Mouse (Mus musculus): ENCODE data around the gene Ptpn5. TPM values are rescaled to one million over a fixed set of nuclear protein-coding genes. Genes with fewer than 3 reads are reported as not detected.

Ptpn5 gene
- polyA plus RNA-seq, 1 experiment = not detected

DNA sequence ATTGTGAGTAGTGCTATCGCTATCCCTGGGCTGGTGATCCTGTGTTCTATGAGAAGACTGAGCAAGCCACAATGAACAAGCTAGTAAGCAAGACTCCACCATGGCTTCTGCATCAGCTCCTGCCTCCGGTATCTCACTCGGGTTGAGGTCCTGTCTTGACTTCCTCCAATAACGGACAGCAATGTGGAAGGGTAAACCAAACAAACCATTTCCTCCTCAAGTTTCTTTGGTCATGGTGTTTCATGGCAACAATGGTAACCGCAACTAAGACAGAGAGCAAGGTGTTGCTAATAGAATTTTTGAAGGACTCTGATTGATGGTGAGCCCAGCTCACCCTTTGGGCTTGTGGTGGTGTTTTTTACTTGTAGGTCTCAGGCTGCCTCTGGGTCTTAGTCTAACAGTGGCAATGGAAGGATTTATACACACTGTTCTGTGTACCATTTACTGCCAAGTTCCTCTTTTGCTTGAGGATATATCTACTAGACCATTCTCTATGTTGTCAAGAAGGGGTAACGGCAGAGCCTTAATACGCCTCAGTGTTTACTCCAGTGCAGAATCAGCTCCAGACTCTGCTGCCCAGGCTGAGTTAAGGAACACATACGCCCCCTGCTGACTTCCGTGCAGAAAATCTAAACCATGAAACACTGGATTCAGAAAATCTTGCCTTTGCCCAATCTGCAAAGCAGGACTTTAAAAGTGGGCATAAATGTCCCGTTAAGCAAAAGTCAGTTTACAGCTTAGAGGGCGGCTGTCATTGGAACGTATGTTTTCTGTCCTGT lies 12.7 kb upstream of the Ptpn5 start:
- no peaks in the 10 kb centered on the region for H3K27me3 ChIP-seq (ENCODE audit: control insufficient read depth)
- H3K4me1 ChIP-seq (ENCODE audit: control insufficient read depth) = no peaks in the 10 kb centered on the region
- TF ChIP-seq GATA1 (IDR thresholded peaks at IDR 0.05; ENCODE audit: low read length) (no peak), TAL1 (IDR thresholded peaks at IDR 0.05; ENCODE audit: low read length) (no peak)
- H3K4me3 ChIP-seq (replicated peaks) = no peak overlapping the region
- no peaks in the 10 kb centered on the region for H3K36me3 ChIP-seq (ENCODE audit: control insufficient read depth)
- no peaks in the 10 kb centered on the region for H3K9me3 ChIP-seq (ENCODE audit: control insufficient read depth, low read length)

DNA sequence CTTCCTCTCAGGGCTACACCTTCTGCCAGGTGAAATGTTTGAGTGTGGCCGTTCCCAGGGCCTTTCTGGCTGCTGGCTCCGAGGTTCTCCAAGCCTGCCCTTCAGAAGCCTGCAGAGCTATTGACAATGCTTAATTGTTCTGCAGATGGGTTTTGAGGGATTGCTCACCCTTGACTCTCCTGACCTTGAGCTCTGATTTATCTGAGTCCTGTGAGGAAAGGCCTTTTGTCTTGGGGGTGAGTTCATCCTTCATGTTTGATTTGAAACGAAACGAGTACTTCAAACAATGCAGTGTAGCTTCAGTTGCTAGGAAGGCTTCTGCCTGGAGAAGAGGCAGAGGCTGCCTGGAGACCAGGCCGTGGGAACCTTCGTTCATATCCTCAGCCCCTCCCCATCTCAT lies 10.8 kb upstream of the Ptpn5 start:
- H3K27me3 ChIP-seq (ENCODE audit: control insufficient read depth) = no peaks in the 10 kb centered on the region
- no peaks in the 10 kb centered on the region for H3K4me1 ChIP-seq (ENCODE audit: control insufficient read depth)

DNA sequence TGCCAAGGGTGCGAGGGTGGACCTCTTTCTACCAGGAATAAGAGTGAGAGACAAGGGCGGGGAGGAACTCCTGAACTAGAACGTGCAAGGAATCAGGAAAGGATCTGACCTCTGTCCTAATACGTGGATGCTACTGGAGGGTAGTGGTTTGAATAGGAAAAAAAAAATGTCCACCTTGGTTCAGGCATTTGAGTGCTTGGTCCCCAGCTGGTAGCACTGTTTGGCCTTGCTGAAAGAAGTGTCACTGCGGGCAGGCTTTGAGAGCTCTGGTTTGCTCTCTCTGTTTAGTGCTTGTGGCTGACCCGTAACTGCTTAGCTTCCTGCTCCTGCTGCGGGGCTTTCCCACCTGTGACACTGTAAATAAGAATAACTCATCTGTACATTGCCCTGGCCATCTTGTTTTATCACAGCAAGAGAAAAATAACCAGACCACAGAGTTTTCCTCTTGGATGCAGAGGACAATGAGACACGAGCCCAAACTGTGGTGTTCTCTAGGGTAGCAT lies 6.4 kb upstream of the Ptpn5 start:
- Histone ChIP-seq H3K4me3 (replicated peaks) (no peak overlapping the region), H3K27me3 (ENCODE audit: control insufficient read depth) (no peaks in the 10 kb centered on the region), H3K36me3 (ENCODE audit: control insufficient read depth) (no peaks in the 10 kb centered on the region), H3K4me1 (ENCODE audit: control insufficient read depth) (no peaks in the 10 kb centered on the region), H3K9me3 (ENCODE audit: control insufficient read depth, low read length) (no peaks in the 10 kb centered on the region)
- TF ChIP-seq GATA1 (IDR thresholded peaks at IDR 0.05; ENCODE audit: low read length) (no peak), TAL1 (IDR thresholded peaks at IDR 0.05; ENCODE audit: low read length) (no peak)

More for the DNA sequence above, 10.8 kb upstream of the Ptpn5 start:
- Histone ChIP-seq H3K9me3 (ENCODE audit: control insufficient read depth, low read length) (no peaks in the 10 kb centered on the region), H3K36me3 (ENCODE audit: control insufficient read depth) (no peaks in the 10 kb centered on the region), H3K4me3 (replicated peaks) (no peak overlapping the region)
- TF ChIP-seq TAL1 (IDR thresholded peaks at IDR 0.05; ENCODE audit: low read length) = no peak
- TF ChIP-seq GATA1 (IDR thresholded peaks at IDR 0.05; ENCODE audit: low read length) = no peak

DNA sequence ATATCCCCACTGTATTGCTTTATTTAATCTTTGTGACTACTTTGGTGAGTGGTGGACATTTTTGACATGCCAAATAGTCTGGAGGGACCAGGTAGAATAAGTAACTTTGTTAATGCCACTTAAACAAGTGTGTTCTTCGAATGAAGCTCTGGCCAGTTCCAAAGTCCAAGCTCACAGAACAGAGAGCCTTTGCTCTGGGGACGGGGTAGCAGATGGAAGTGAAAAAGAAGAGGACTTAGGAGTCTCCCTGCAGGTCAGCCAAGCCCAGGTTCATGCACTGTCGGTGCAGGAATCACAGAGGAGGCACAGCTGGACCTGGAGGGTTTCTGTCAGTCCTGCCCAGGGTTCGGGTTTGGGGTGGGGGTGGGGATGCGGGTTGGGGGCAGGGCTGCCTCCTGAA lies 1.1 kb upstream of the Ptpn5 start:
- TF ChIP-seq GATA1 (IDR thresholded peaks at IDR 0.05; ENCODE audit: low read length) = no peak
- no peak for TF ChIP-seq TAL1 (IDR thresholded peaks at IDR 0.05; ENCODE audit: low read length)
- H3K4me3 ChIP-seq (replicated peaks) = no peak overlapping the region
- H3K36me3 ChIP-seq (ENCODE audit: control insufficient read depth) = no peaks in the 10 kb centered on the region
- H3K9me3 ChIP-seq (ENCODE audit: control insufficient read depth, low read length) = no peaks in the 10 kb centered on the region
- H3K27me3 ChIP-seq (ENCODE audit: control insufficient read depth) = peaks cover 41% of the 10 kb centered on the region
- H3K4me1 ChIP-seq (ENCODE audit: control insufficient read depth) = no peaks in the 10 kb centered on the region

DNA sequence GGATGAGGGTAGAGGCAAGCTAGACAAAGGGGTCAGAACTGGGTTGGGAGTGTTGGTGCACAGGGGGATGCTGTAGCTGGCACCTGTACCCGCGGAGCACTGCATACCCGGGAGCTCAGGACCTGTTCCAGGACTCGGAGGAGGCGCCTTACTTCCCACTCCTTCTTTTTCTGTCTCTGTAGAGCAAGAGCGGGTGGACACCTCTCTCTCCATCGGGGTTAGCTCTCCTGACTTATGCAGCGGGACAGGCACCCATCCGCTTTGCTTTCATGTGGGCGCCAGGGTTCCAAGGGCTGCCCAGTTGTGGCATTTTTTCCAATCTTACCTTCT lies 588 bp downstream of the Ptpn5 start:
- TF ChIP-seq GATA1 (IDR thresholded peaks at IDR 0.05; ENCODE audit: low read length) (no peak), TAL1 (IDR thresholded peaks at IDR 0.05; ENCODE audit: low read length) (no peak)

DNA sequence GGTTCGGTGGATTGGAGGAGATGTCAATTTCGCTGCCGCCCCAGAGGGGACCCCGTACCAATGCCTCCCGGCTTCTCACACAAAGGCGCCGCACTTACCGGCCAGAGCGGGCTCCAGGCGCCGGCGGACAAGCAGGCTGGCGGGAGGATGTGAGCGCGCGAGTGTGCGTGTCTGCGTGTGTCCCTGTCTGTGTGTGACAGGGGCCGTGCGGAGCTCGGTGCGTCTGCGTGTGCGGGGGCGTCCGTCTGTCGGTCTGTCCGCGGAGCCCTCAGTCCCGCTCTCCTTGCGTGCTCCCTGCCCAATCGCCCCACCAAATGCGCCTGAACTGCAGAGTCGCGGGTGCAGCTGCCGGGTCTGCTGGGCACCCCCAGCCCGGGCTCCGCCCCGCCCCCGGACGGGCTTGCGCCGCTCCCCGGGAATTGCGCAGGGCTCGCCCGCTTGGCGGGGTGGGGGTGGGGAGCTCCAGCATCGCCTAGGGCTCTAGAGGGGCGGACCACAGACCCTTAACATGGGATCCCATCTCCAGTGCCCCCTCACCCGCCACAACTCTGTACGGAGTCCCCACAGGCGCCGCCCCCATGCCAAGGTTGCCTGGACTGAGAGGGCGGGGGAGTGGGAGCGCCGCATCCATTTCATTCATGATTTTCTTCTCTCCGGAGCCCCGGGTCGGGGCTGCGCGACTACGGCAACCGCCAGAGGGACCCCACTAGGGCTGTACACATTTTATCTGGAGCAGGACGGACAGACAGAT lies 1.1 kb downstream of the Ptpn5 start:
- H3K9me3 ChIP-seq (ENCODE audit: control insufficient read depth, low read length) = no peaks in the 10 kb centered on the region
- H3K4me3 ChIP-seq (replicated peaks) = no peak overlapping the region
- TF ChIP-seq TAL1 (IDR thresholded peaks at IDR 0.05; ENCODE audit: low read length) = no peak
- no peak for TF ChIP-seq GATA1 (IDR thresholded peaks at IDR 0.05; ENCODE audit: low read length)
- no peaks in the 10 kb centered on the region for H3K4me1 ChIP-seq (ENCODE audit: control insufficient read depth)
- H3K27me3 ChIP-seq (ENCODE audit: control insufficient read depth) = peaks cover 41% of the 10 kb centered on the region
- no peaks in the 10 kb centered on the region for H3K36me3 ChIP-seq (ENCODE audit: control insufficient read depth)

More for the DNA sequence above, 588 bp downstream of the Ptpn5 start:
- no peak overlapping the region for H3K4me3 ChIP-seq (replicated peaks)
- no peaks in the 10 kb centered on the region for H3K9me3 ChIP-seq (ENCODE audit: control insufficient read depth, low read length)
- peaks cover 41% of the 10 kb centered on the region for H3K27me3 ChIP-seq (ENCODE audit: control insufficient read depth)
- no peaks in the 10 kb centered on the region for H3K4me1 ChIP-seq (ENCODE audit: control insufficient read depth)
- H3K36me3 ChIP-seq (ENCODE audit: control insufficient read depth) = no peaks in the 10 kb centered on the region

DNA sequence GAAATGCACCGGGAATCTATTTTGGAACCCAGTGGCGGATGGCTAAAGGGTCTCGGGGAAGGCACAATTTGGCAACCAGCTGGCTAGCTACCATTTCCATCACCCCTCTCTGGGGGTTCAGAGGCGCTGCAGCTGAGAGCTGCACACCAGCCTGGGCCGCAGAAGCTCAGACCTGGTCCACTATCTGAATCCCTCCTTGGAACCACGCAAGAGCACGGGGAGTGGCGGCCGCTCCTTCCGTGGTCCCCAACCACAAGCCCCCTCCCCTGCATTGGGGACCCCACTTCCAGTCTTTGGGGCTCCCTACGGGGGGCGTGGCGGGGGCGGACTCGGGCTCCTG lies 1.7 kb downstream of the Ptpn5 start:
- Histone ChIP-seq H3K27me3 (ENCODE audit: control insufficient read depth) (peaks cover 41% of the 10 kb centered on the region), H3K4me3 (replicated peaks) (no peak overlapping the region), H3K36me3 (ENCODE audit: control insufficient read depth) (no peaks in the 10 kb centered on the region), H3K4me1 (ENCODE audit: control insufficient read depth) (no peaks in the 10 kb centered on the region), H3K9me3 (ENCODE audit: control insufficient read depth, low read length) (no peaks in the 10 kb centered on the region)
- no peak for TF ChIP-seq TAL1 (IDR thresholded peaks at IDR 0.05; ENCODE audit: low read length)
- TF ChIP-seq GATA1 (IDR thresholded peaks at IDR 0.05; ENCODE audit: low read length) = no peak

DNA sequence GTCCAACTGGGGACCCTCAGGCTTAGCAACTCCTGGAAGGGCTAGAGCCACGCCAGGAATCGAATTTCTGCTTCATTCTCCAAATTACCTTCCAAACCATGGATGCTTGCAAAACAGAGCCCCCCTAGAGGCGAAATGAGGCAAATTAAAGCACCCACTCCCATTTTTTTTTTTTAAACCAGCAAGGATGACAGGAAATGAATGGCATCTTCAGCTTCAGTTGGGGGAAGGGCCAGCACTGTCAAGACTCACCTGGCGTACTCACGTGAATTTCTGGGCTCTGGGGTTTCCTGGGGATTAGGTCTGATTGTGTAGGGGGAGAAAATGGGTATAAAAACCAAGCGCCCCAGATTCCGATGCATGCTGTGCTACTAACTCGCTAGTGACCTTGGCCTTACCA lies 2.2 kb downstream of the Ptpn5 start:
- Histone ChIP-seq H3K9me3 (ENCODE audit: control insufficient read depth, low read length) (no peaks in the 10 kb centered on the region), H3K4me3 (replicated peaks) (no peak overlapping the region), H3K4me1 (ENCODE audit: control insufficient read depth) (no peaks in the 10 kb centered on the region), H3K36me3 (ENCODE audit: control insufficient read depth) (no peaks in the 10 kb centered on the region), H3K27me3 (ENCODE audit: control insufficient read depth) (peaks cover 41% of the 10 kb centered on the region)
- TF ChIP-seq GATA1 (IDR thresholded peaks at IDR 0.05; ENCODE audit: low read length) (no peak), TAL1 (IDR thresholded peaks at IDR 0.05; ENCODE audit: low read length) (no peak)

DNA sequence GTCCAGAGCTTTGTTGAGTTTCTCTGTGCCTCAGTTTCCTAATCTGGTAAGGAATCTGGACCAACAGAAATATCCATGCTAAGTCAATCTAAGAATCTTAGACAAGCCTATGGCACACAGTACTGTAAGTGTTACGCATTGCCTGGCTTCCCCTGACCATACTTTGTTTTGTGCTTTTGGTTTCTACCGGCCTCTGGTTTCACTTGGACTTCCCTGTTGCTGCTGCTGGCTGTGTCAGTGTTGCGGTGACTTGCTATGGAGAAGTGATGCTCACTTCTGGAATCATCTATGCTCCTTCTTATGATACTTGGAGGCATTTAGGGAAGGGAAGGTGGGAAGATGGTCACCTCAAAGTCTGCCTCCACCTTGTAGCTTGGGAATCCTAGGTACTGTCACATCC lies 11.5 kb downstream of the Ptpn5 start:
- H3K9me3 ChIP-seq (ENCODE audit: control insufficient read depth, low read length) = no peaks in the 10 kb centered on the region
- TF ChIP-seq GATA1 (IDR thresholded peaks at IDR 0.05; ENCODE audit: low read length) = no peak
- no peak for TF ChIP-seq TAL1 (IDR thresholded peaks at IDR 0.05; ENCODE audit: low read length)
- H3K4me1 ChIP-seq (ENCODE audit: control insufficient read depth) = no peaks in the 10 kb centered on the region
- H3K27me3 ChIP-seq (ENCODE audit: control insufficient read depth) = no peaks in the 10 kb centered on the region
- H3K36me3 ChIP-seq (ENCODE audit: control insufficient read depth) = no peaks in the 10 kb centered on the region
- no peak overlapping the region for H3K4me3 ChIP-seq (replicated peaks)

All from erythroblast, embryonic 14.5 days (primary cell).